Mouse (Mus musculus) limb, embryonic 15.5 days (tissue): ENCODE results near the gene Nav2. TPM values are rescaled to one million over a fixed set of nuclear protein-coding genes. Genes with fewer than 3 reads are reported as not detected.

Experiments used
- ATAC-seq: fragments of 200-750 bp; cut with Nextera tagmentation; 2 replicates; pipeline ENCODE4 v1.8.0; 2017; ENCODE audit warnings: low read depth, moderate TSS enrichment; ENCODE audit not compliant: insufficient number of reproducible peaks, low FRiP score, low TSS enrichment
- H3K27ac ChIP-seq: fragments of 300-500 bp; sonication (generic); 2 replicates; pipeline ENCODE4 v1.5.1; 2015; ENCODE audit warnings: moderate library complexity, mild to moderate bottlenecking, inconsistent platforms
- H3K27me3 ChIP-seq: fragments of 300-500 bp; sonication (generic); 2 replicates; pipeline ENCODE4 v1.6.1; 2015; ENCODE audit warnings: inconsistent platforms
- H3K36me3 ChIP-seq: fragments of 300-500 bp; sonication (generic); 2 replicates; pipeline ENCODE4 v1.6.1; 2015; ENCODE audit warnings: inconsistent platforms
- H3K4me1 ChIP-seq: fragments of 300-500 bp; sonication (generic); 2 replicates; pipeline ENCODE4 v1.6.1; 2015; ENCODE audit warnings: inconsistent platforms
- H3K4me2 ChIP-seq: fragments of 300-500 bp; sonication (generic); 2 replicates; pipeline ENCODE4 v1.6.1; 2015; ENCODE audit warnings: mild to moderate bottlenecking, inconsistent platforms
- H3K4me3 ChIP-seq: fragments of 300-500 bp; sonication (generic); 2 replicates; pipeline ENCODE4 v1.5.1; 2015; ENCODE audit warnings: mild to moderate bottlenecking, inconsistent platforms
- H3K9ac ChIP-seq: fragments of 300-500 bp; sonication (generic); 2 replicates; pipeline ENCODE4 v1.6.1; 2015; ENCODE audit warnings: inconsistent platforms
- H3K9me3 ChIP-seq: fragments of 300-500 bp; sonication (generic); 2 replicates; pipeline ENCODE4 v1.6.1; 2016; ENCODE audit warnings: inconsistent platforms
- WGBS: fragments of 180-500 bp; shearing (Covaris S2); methylation state at CpG from one replicate; pipeline ENCODE4 v1.1.7; 2015; 5-methylcytosine and 5-hydroxymethylcytosine counted together
- polyA plus RNA-seq: library from polyadenylated mRNA; unstranded; fragments of >200 nt; fragmentation: Nextera tagmentation; extraction: Ambion mirVana; gene quantifications from 2 replicates; pipeline ENCODE4 v1.2.1, GENCODE M21; 2015

Gene Nav2
- polyA plus RNA-seq, 1 experiment from 2014 or later = 17.3 TPM

DNA sequence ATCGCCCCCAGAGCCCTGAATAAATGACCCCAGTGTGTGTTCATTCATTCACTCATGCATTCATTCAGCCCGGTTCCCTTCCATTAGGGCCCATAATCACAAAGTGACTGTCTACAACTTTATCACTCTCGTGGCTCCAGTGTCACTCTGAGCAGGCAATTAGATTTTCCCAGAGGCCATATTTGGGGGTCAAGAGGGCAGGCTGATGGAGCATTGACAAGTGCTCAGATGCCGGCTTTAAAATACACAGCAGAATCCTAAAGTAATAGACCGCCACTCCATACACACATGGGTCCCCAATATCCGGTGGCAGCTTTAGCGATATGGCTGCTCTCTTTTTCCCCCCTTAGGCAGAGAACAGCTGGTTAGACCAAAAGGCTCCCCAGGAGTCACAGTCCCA lies 74.1 kb downstream of the Nav2 start:
- Histone ChIP-seq H3K9ac (no peak overlapping the region), H3K4me1 (no peaks in the 10 kb centered on the region), H3K27me3 (no peaks in the 10 kb centered on the region), H3K4me3 (no peak overlapping the region), H3K9me3 (no peaks in the 10 kb centered on the region), H3K4me2 (no peak overlapping the region), H3K36me3 (no peaks in the 10 kb centered on the region), H3K27ac (no peak overlapping the region)
- ATAC-seq = no peak
- 79% methylated on average over 7 of the region's 7 CpGs for WGBS

DNA sequence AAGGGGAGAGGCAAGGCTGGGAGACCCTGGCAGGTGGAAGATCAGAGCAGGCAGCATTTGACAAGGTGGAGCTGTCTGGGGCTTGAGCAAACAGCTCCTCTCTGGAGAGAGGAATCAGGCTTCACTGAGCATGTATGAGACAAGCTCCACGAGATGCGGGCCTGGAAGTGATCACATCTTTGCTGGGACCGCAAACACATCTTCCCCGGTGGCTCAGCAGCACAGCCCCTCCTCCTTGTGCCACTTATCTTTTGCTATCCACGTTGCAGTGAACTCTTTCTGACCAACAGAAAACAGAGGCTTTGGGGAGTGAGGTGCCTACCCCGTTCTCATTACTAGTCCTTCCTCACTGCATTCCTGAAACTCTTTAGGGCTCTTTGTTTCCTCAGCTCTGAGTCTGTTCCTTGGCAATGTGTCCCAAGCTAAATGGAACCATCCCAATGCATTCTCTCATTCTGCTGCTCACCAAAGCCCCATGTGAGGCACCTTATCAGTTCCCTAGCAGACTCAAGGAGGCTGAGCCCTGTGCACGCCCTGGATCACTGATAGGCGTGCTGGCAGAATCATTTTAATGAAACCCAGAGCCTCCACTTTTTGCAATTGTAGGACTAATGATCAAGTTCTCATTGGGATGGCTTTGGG lies 83.5 kb downstream of the Nav2 start:
- no peak for ATAC-seq
- 51% methylated on average over 8 of the region's 8 CpGs for WGBS
- peaks cover 9% of the 10 kb centered on the region; the same call in 1 of the 2 replicates for H3K27me3 ChIP-seq
- no peak overlapping the region for H3K27ac ChIP-seq
- H3K4me1 ChIP-seq = 0 out of 2 replicates have a peak, but pooled peaks cover 5% of the 10 kb centered on the region
- H3K4me2 ChIP-seq = no peak overlapping the region
- no peaks in the 10 kb centered on the region for H3K36me3 ChIP-seq
- no peak overlapping the region for H3K9ac ChIP-seq
- H3K4me3 ChIP-seq = no peak overlapping the region
- H3K9me3 ChIP-seq = no peaks in the 10 kb centered on the region

DNA sequence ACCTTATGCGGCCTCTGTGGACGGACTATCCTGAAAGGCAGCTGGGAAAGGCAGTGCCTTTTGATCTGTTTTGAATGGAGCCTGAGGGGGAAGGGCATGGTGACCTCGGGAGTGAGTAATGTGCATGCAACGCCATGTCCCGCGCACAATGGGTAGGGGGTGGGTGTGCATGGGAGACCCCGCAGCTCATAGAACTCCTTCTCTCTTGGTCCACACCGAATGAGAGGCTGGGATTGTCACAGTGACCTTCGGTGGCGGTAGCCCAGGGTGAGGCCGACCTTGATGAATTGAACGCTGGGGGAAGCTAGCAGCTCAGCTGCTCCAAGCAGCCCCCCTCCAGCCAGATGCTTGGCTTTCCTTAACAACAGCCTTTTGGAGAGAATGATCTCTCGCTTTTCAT lies 86.7 kb downstream of the Nav2 start:
- Histone ChIP-seq H3K27me3 (peaks cover 9% of the 10 kb centered on the region; the same call in 1 of the 2 replicates), H3K27ac (no peak overlapping the region), H3K9me3 (no peaks in the 10 kb centered on the region), H3K36me3 (no peaks in the 10 kb centered on the region), H3K4me3 (no peak overlapping the region), H3K9ac (no peak overlapping the region), H3K4me2 (no peak overlapping the region), H3K4me1 (0 out of 2 replicates have a peak, but pooled peaks cover 5% of the 10 kb centered on the region)
- 25% methylated on average over 13 of the region's 13 CpGs for WGBS
- ATAC-seq = no peak

DNA sequence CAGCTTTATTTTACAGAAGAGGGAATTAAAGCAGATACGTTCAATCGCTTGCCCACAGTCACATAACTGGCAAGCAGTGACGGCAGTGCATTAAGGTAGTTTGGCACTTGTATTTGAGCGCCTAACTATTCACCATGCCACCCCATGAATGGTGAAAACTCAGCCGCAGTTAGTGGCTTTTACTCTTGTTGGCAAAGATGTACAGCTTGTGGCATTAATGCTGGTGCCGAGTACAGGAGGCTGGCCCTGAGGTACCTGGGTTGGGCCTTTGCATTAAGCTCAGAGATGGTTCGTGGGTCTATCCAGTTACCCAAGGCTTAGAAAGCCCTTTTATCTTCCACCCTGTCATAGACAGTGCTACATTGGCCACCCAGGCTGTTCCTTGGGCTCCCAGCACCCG lies 87.2 kb downstream of the Nav2 start:
- Histone ChIP-seq H3K9ac (no peak overlapping the region), H3K27me3 (peaks cover 9% of the 10 kb centered on the region; the same call in 1 of the 2 replicates), H3K4me3 (no peak overlapping the region), H3K9me3 (no peaks in the 10 kb centered on the region), H3K27ac (no peak overlapping the region), H3K4me1 (0 out of 2 replicates have a peak, but pooled peaks cover 5% of the 10 kb centered on the region), H3K36me3 (no peaks in the 10 kb centered on the region), H3K4me2 (no peak overlapping the region)
- no peak for ATAC-seq
- WGBS = 66% methylated on average over 8 of the region's 8 CpGs

DNA sequence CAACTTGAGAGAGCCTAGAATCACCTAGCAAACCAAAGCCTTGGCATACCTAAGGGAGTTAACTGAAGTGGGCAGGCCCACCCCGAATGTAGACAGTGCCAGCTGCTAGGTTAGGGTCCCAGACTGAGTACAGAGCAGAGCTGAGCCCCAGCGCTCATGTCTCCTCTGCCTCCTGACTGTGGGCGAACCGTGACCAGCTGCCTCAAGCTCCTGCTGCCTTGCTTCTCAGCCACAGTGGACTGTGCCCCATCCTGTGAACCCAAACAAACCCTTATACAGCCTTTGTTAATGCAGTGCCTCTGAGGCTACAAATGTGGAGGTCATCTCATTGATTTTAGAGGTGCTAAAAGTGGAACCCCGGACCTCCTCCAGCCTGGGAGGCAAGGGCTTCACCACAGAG lies 88.3 kb downstream of the Nav2 start:
- Histone ChIP-seq H3K27ac (no peak overlapping the region), H3K4me3 (no peak overlapping the region), H3K4me1 (0 out of 2 replicates have a peak, but pooled peaks cover 5% of the 10 kb centered on the region), H3K9ac (no peak overlapping the region), H3K4me2 (no peak overlapping the region), H3K27me3 (peaks cover 9% of the 10 kb centered on the region; the same call in 1 of the 2 replicates), H3K9me3 (no peaks in the 10 kb centered on the region), H3K36me3 (no peaks in the 10 kb centered on the region)
- ATAC-seq = no peak
- WGBS = 65% methylated on average over 5 of the region's 5 CpGs

DNA sequence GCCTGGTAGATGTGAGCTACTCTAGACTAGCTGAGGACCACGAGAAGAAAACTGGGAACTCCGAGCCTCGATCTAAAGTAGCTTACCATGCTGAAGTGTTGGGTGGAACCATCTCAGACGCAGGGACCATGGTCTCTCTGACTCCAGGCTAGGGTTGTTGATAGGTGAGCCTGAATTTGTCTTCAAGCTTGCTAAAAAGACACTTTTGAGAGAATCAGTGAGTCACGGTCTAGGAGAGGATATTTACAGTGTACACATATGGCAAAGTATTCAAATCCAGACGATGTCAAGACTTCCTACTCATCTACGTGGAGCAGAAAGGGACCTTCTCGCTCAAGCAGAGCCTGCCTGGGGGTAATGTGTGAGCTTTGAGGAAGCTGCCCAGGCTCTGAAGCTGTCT lies 89.6 kb downstream of the Nav2 start:
- ATAC-seq = no peak
- 80% methylated on average over 8 of the region's 8 CpGs for WGBS
- Histone ChIP-seq H3K9ac (no peak overlapping the region), H3K4me2 (no peak overlapping the region), H3K4me1 (0 out of 2 replicates have a peak, but pooled peaks cover 5% of the 10 kb centered on the region), H3K9me3 (no peaks in the 10 kb centered on the region), H3K36me3 (no peaks in the 10 kb centered on the region), H3K27ac (no peak overlapping the region), H3K4me3 (no peak overlapping the region), H3K27me3 (peaks cover 9% of the 10 kb centered on the region; the same call in 1 of the 2 replicates)

DNA sequence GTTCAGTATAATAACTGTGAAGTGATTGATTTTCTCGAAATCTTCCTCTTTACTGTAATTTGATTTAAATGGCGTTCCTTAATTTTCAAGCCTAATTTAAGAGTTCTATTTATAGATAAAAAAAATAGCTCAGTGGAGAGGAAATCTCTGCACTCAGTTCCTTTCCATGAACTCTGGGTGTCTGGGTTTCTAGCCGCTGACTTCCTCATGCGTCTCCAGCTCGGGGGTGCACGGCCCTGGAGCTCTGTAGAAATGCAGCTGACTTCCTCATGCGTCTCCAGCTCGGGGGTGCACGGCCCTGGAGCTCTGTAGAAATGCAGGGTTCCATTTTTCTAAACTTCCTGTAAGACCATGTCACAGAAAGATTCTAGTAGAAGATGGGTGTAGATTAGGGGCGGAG lies 90.1 kb downstream of the Nav2 start:
- H3K9me3 ChIP-seq = no peaks in the 10 kb centered on the region
- H3K4me2 ChIP-seq = no peak overlapping the region
- peaks cover 9% of the 10 kb centered on the region; the same call in 1 of the 2 replicates for H3K27me3 ChIP-seq
- H3K4me3 ChIP-seq = no peak overlapping the region
- no peak overlapping the region for H3K27ac ChIP-seq
- no peak for ATAC-seq
- H3K36me3 ChIP-seq = no peaks in the 10 kb centered on the region
- 66% methylated on average over 10 of the region's 10 CpGs for WGBS
- H3K4me1 ChIP-seq = 0 out of 2 replicates have a peak, but pooled peaks cover 5% of the 10 kb centered on the region
- no peak overlapping the region for H3K9ac ChIP-seq

DNA sequence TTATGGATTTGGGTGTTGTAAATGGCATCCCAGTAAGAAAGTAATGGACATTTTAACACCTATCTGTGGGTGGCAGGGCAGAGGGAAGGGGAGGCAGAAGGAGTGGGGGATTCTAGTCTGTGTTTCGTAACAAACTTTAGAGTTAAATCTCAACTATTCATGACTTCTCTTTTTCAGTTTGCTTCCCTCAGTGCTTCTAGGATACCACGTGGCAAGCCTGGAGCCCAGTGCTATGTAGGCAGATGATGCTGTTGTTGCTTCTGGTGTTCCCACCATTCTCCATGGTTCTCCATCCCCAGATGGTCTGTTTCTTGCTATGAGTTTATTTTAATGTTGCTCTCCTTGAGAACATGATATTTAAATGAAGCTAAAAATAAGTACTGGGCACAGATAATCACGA lies 92.3 kb downstream of the Nav2 start:
- Histone ChIP-seq H3K36me3 (no peaks in the 10 kb centered on the region), H3K4me1 (no peaks in the 10 kb centered on the region), H3K9ac (no peak overlapping the region), H3K9me3 (no peaks in the 10 kb centered on the region), H3K27ac (no peak overlapping the region), H3K27me3 (peaks cover 1% of the 10 kb centered on the region; the same call in 1 of the 2 replicates), H3K4me3 (no peak overlapping the region), H3K4me2 (no peak overlapping the region)
- WGBS = 69% methylated on average over 3 of the region's 3 CpGs
- ATAC-seq = no peak

DNA sequence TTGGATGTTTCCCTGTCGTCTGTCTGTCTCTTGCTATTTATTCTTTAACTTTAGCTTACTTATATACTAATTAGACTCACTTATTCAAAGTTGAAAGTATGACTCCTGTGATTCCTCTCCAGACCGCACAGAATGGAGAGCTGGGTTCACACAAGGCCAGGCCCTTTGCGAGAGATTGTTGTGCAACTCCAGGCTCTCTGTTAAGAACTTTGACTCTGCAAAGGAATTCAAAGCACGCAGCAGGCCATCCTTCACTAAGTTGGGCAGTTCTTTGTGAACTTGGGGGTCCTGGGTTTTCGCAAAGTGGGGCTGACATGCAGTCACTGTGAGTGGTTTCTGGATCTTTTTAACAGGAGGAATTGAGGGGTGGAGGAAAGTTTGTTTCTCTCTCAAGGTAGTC lies 95.9 kb downstream of the Nav2 start:
- WGBS = 71% methylated on average over 5 of the region's 5 CpGs

DNA sequence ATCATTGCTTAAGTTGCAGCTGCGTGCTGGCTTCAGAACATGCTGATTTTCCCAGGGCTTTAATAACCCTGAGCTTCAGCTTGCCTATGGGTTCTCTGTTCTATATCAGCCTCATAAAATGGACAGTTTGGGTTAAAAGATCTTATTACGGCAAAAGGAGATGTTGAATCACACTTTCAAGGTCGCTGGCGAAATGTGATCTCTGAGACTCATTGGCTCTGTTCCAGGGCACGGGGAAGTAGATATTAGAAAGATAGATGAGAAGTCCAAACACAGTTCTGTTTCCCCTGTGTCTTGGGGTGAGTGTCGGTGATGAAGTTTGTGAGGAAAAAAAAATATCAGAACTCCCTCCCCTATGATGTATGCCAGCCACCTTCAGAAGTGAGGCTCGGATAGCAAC lies 98.4 kb downstream of the Nav2 start:
- WGBS = 42% methylated on average over 7 of the region's 7 CpGs
- Histone ChIP-seq H3K4me3 (no peak overlapping the region), H3K4me2 (no peak overlapping the region), H3K9ac (no peak overlapping the region), H3K27ac (no peak overlapping the region), H3K4me1 (no peaks in the 10 kb centered on the region), H3K9me3 (no peaks in the 10 kb centered on the region), H3K36me3 (no peaks in the 10 kb centered on the region), H3K27me3 (0 out of 2 replicates have a peak, but pooled peaks cover 6% of the 10 kb centered on the region)
- ATAC-seq = no peak

More for the DNA sequence above, 95.9 kb downstream of the Nav2 start:
- ATAC-seq = no peak
- Histone ChIP-seq H3K4me1 (no peaks in the 10 kb centered on the region), H3K27me3 (no peaks in the 10 kb centered on the region), H3K36me3 (no peaks in the 10 kb centered on the region), H3K4me2 (no peak overlapping the region), H3K4me3 (no peak overlapping the region), H3K9ac (no peak overlapping the region), H3K27ac (no peak overlapping the region), H3K9me3 (no peaks in the 10 kb centered on the region)

DNA sequence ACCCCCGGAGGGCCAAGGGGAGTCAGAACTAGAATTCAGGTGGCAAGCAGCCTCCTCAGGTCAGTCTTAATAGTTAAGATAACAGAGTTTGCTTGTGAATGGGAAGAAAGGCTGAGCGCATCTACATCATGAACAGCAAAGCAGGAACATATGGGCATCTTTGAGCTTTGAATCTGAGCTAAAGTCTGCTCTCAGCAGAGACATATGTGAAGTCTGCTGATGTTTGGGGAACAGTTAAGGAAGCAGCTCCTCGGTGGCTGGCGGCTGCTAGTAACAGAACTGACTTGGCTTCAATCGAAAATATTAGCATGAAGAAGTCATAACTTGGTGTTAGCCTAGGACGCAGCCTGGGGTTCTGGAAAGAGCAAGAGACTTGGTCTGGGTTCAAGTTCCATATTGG lies 102.2 kb downstream of the Nav2 start:
- Histone ChIP-seq H3K27me3 (peaks cover 14% of the 10 kb centered on the region; the same call in 1 of the 2 replicates), H3K27ac (no peak overlapping the region), H3K9ac (no peak overlapping the region), H3K36me3 (no peaks in the 10 kb centered on the region), H3K9me3 (no peaks in the 10 kb centered on the region), H3K4me1 (no peaks in the 10 kb centered on the region), H3K4me3 (no peak overlapping the region), H3K4me2 (no peak overlapping the region)
- 86% methylated on average over 6 of the region's 6 CpGs for WGBS
- ATAC-seq = no peak

DNA sequence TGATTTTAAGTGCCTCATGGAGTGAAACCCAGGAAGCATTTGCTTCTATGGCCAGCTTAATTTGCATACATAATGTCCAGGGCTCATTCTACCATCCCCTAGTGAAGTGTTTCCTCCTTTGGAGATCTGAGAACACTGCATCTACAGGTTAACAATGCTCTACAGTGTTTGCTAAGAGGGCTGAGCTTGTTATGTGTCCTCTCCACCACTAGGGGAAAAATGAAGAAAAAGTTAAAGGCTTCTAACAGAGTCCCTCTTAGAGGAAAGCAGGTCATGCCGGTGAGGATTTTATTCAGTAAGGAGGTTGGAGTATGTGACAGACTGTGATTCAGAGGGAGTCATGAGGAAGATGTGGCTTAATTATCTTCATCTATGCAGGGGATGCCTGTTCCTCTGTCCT lies 103.5 kb downstream of the Nav2 start:
- no peaks in the 10 kb centered on the region for H3K9me3 ChIP-seq
- no peaks in the 10 kb centered on the region for H3K36me3 ChIP-seq
- no peak overlapping the region for H3K4me2 ChIP-seq
- no peak overlapping the region for H3K4me3 ChIP-seq
- H3K9ac ChIP-seq = no peak overlapping the region
- ATAC-seq = no peak
- H3K27me3 ChIP-seq = peaks cover 16% of the 10 kb centered on the region; the same call in 1 of the 2 replicates
- 69% methylated on average over 1 of the region's 1 CpGs for WGBS
- no peak overlapping the region for H3K27ac ChIP-seq
- H3K4me1 ChIP-seq = no peaks in the 10 kb centered on the region
